11 mouse cellular contexts compared by ENCODE assay signal in the genomic region with DNA sequence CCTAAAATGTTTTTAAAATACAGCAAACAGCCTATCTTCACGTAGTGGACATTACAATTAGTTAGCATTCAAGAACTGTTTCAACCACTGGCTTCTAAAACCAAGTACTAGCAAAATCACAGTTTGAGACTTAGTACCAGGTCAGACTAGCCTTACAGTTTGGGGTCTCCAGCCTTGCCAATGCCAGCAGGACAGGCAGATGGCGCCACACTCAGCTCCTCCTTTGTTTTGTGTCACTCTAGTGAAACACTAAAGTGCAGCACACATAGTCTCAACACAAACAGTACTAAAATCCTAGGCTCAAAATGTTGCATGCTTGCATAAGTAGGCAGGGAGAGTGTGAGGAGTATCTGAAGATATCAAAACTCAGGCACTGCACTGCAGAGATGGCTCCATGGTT. TPM values are rescaled to one million over a fixed set of nuclear protein-coding genes. Genes with fewer than 3 reads are reported as not detected.
A peak's percentile ranks its signal among the peaks of the same experiment; 100 is the strongest.
DNase-seq lines count a peak whose midpoint lies in the region; ATAC-seq and TF ChIP-seq lines count a peak whose summit lies in the region.
"Had no signal": no experiment of that assay in that cellular context is flagged by ENCODE, and none has a peak within 500 bp of the region (broad histone marks: within the 10 kb centered on the region; RNA-seq: fewer than 3 reads in every experiment).

No protein-coding gene starts in this region.

- no peak overlapping the region for H3K4me3 ChIP-seq in forebrain, embryonic 14.5 days (ENCODE audit: low read depth, low read length)
- no peak overlapping the region for H3K4me3 ChIP-seq in forebrain, embryonic 12.5 days (replicated peaks)
- no peak overlapping the region for H3K4me3 ChIP-seq in liver, embryonic 14.5 days (ENCODE audit: insufficient read depth in 1 of 2, low read depth in 2 of 2, low read length in 2 of 2)
- H3K4me3 ChIP-seq in liver, embryonic 11.5 days (ENCODE audit: low read depth, low read length): no peak overlapping the region
- no peak overlapping the region for H3K4me3 ChIP-seq in ES-Bruce4 (ENCODE audit: low read depth, low read length)
- H3K4me3 ChIP-seq: lung, embryonic 15.5 days; neural tube, embryonic 13.5 days; stomach, embryonic 15.5 days had no signal

- 54% methylated on average over 2 of the region's 2 CpGs for WGBS in forebrain, embryonic 14.5 days
- 68% methylated on average over 2 of the region's 2 CpGs for WGBS in forebrain, embryonic 12.5 days
- WGBS in liver, embryonic 14.5 days (ENCODE audit: insufficient replicate concordance): 75% methylated on average over 2 of the region's 2 CpGs
- WGBS in liver, embryonic 11.5 days: 59% methylated on average over 2 of the region's 2 CpGs

- H3K4me1 ChIP-seq in forebrain, embryonic 14.5 days (ENCODE audit: control insufficient read depth, insufficient read depth, low read length): no peaks in the 10 kb centered on the region
- no peaks in the 10 kb centered on the region for H3K4me1 ChIP-seq in forebrain, embryonic 12.5 days
- H3K4me1 ChIP-seq in liver, embryonic 14.5 days (replicated peaks; ENCODE audit: control insufficient read depth in 2 of 2, insufficient read depth in 2 of 2, low read length in 1 of 2): no peaks in the 10 kb centered on the region
- no peaks in the 10 kb centered on the region for H3K4me1 ChIP-seq in liver, embryonic 11.5 days (replicated peaks; ENCODE audit: control insufficient read depth, insufficient read depth, low read length)
- H3K4me1 ChIP-seq in ES-Bruce4 (ENCODE audit: control insufficient read depth, insufficient read depth, low read length): no peaks in the 10 kb centered on the region
- H3K4me1 ChIP-seq: lung, embryonic 15.5 days; neural tube, embryonic 13.5 days; stomach, embryonic 15.5 days had no signal

- no peak overlapping the region for H3K4me2 ChIP-seq in forebrain, embryonic 14.5 days (ENCODE audit: low read length)
- no peak overlapping the region for H3K4me2 ChIP-seq in forebrain, embryonic 12.5 days
- no peak overlapping the region for H3K4me2 ChIP-seq in liver, embryonic 14.5 days (ENCODE audit: low read depth)
- no peak overlapping the region for H3K4me2 ChIP-seq in liver, embryonic 11.5 days
- H3K4me2 ChIP-seq: lung, embryonic 15.5 days; neural tube, embryonic 13.5 days; stomach, embryonic 15.5 days had no signal

- no peak for TF ChIP-seq EP300 in liver, embryonic 14.5 days (IDR thresholded peaks at IDR 0.05; ENCODE audit: low read depth)
- TF ChIP-seq EP300 in ES-Bruce4 (IDR thresholded peaks at IDR 0.05; ENCODE audit: insufficient read depth, low read depth, low read length): no peak

- peak; percentile 54 for TF ChIP-seq CTCF in liver, embryonic 14.5 days (IDR thresholded peaks at IDR 0.05; ENCODE audit: low read depth)
- peak; percentile 73 for TF ChIP-seq CTCF in ES-Bruce4 (IDR thresholded peaks at IDR 0.05; ENCODE audit: low read depth, low read length)

- H3K9ac ChIP-seq in forebrain, embryonic 14.5 days (ENCODE audit: low read length): no peak overlapping the region
- H3K9ac ChIP-seq in forebrain, embryonic 12.5 days: no peak overlapping the region
- no peak overlapping the region for H3K9ac ChIP-seq in liver, embryonic 14.5 days (replicated peaks)
- no peak overlapping the region for H3K9ac ChIP-seq in liver, embryonic 11.5 days (ENCODE audit: low read depth, low read length)
- no peak overlapping the region for H3K9ac ChIP-seq in ES-Bruce4 (ENCODE audit: low read depth, poor library complexity, severe bottlenecking)
- H3K9ac ChIP-seq: lung, embryonic 15.5 days; neural tube, embryonic 13.5 days; stomach, embryonic 15.5 days had no signal

- H3K27ac ChIP-seq in forebrain, embryonic 14.5 days (ENCODE audit: low read depth, low read length): no peak overlapping the region
- H3K27ac ChIP-seq in forebrain, embryonic 12.5 days: no peak overlapping the region
- H3K27ac ChIP-seq in liver, embryonic 14.5 days: no peak overlapping the region
- H3K27ac ChIP-seq in liver, embryonic 11.5 days (ENCODE audit: low read depth, low read length): no peak overlapping the region
- no peak overlapping the region for H3K27ac ChIP-seq in ES-Bruce4 (ENCODE audit: insufficient read depth, low read length)
- H3K27ac ChIP-seq: lung, embryonic 15.5 days; neural tube, embryonic 13.5 days; stomach, embryonic 15.5 days had no signal

- TF ChIP-seq POLR2A in ES-Bruce4 (IDR thresholded peaks at IDR 0.05; ENCODE audit: insufficient read depth, low read length): no peak

- no peak for ATAC-seq in forebrain, embryonic 14.5 days
- ATAC-seq in forebrain, embryonic 12.5 days (ENCODE audit: low FRiP score): no peak
- ATAC-seq in liver, embryonic 14.5 days (ENCODE audit: insufficient read depth): no peak
- ATAC-seq in liver, embryonic 11.5 days (replicated peaks; ENCODE audit: low FRiP score): no peak
- ATAC-seq in megakaryocyte-erythroid progenitor cell, adult 5-6 weeks (replicated peaks; ENCODE audit: low FRiP score, low TSS enrichment, poor library complexity, severe bottlenecking): no peak

- no peaks in the 10 kb centered on the region for H3K9me3 ChIP-seq in forebrain, embryonic 14.5 days (replicated peaks; ENCODE audit: control insufficient read depth, low read length)
- H3K9me3 ChIP-seq in forebrain, embryonic 12.5 days: no peaks in the 10 kb centered on the region
- no peaks in the 10 kb centered on the region for H3K9me3 ChIP-seq in liver, embryonic 14.5 days (ENCODE audit: control insufficient read depth, low read length)
- no peaks in the 10 kb centered on the region for H3K9me3 ChIP-seq in liver, embryonic 11.5 days (ENCODE audit: control insufficient read depth, low read length)
- H3K9me3 ChIP-seq in ES-Bruce4 (replicated peaks; ENCODE audit: control insufficient read depth, insufficient read depth, low read length, poor library complexity, severe bottlenecking): no peaks in the 10 kb centered on the region
- H3K9me3 ChIP-seq: lung, embryonic 15.5 days; neural tube, embryonic 13.5 days; stomach, embryonic 15.5 days had no signal

- H3K36me3 ChIP-seq in forebrain, embryonic 14.5 days (ENCODE audit: control insufficient read depth, insufficient read depth, low read length): peaks cover 30% of the 10 kb centered on the region
- peaks cover 12% of the 10 kb centered on the region for H3K36me3 ChIP-seq in forebrain, embryonic 12.5 days (replicated peaks)
- H3K36me3 ChIP-seq in liver, embryonic 14.5 days (replicated peaks; ENCODE audit: control insufficient read depth, insufficient read depth, low read depth): peaks cover 6% of the 10 kb centered on the region
- H3K36me3 ChIP-seq in liver, embryonic 11.5 days (ENCODE audit: control insufficient read depth, insufficient read depth, low read length): peaks cover 3% of the 10 kb centered on the region; the same call in 1 of the 2 replicates
- no peaks in the 10 kb centered on the region for H3K36me3 ChIP-seq in ES-Bruce4 (ENCODE audit: control insufficient read depth, insufficient read depth, low read length, poor library complexity, severe bottlenecking)

- no peaks in the 10 kb centered on the region for H3K27me3 ChIP-seq in forebrain, embryonic 14.5 days (replicated peaks; ENCODE audit: control insufficient read depth, insufficient read depth, low read length)
- H3K27me3 ChIP-seq in forebrain, embryonic 12.5 days: no peaks in the 10 kb centered on the region
- H3K27me3 ChIP-seq in liver, embryonic 14.5 days (ENCODE audit: control insufficient read depth, insufficient read depth, low read length): no peaks in the 10 kb centered on the region
- no peaks in the 10 kb centered on the region for H3K27me3 ChIP-seq in liver, embryonic 11.5 days (replicated peaks; ENCODE audit: control insufficient read depth, insufficient read depth, low read length)
- no peaks in the 10 kb centered on the region for H3K27me3 ChIP-seq in ES-Bruce4 (ENCODE audit: control insufficient read depth, insufficient read depth, low read length, poor library complexity, severe bottlenecking)
- H3K27me3 ChIP-seq: lung, embryonic 15.5 days; neural tube, embryonic 13.5 days; stomach, embryonic 15.5 days had no signal

- peak; percentile 22 for DNase-seq in forebrain, embryonic 14.5 days (ENCODE audit: low spot score)
- DNase-seq in liver, embryonic 14.5 days (ENCODE audit: low read depth in 3 of 3, low spot score in 3 of 3): no peak
- DNase-seq in liver, embryonic 11.5 days (ENCODE audit: low spot score): no peak
- peak; percentile 31 to 32 for DNase-seq in lung, postnatal 4 days
- DNase-seq in layer of hippocampus, adult 8-10 months (ENCODE audit: low spot score in 2 of 2): no peak

RNA-seq across cellular contexts. Expression of gene Agtpbp1, which starts 53.8 kb away (rescaled TPM):
- polyA plus RNA-seq in forebrain, embryonic 14.5 days (2014; fragmentation: Nextera tagmentation; extraction: Ambion mirVana): 51.8 and 69.6 TPM in 2 replicates
- 24.5 and 28.2 TPM in 2 replicates for polyA plus RNA-seq in forebrain, embryonic 12.5 days (2016; fragmentation: Nextera tagmentation; extraction: Ambion mirVana)
- polyA plus RNA-seq in liver, embryonic 14.5 days (2012; rRNA removed): 4.8 and 5.3 TPM in 2 replicates
- 9.6 and 10.3 TPM in 2 replicates for polyA plus RNA-seq in liver, embryonic 14.5 days (2014; fragmentation: Nextera tagmentation; extraction: Ambion mirVana)
- 15.6 and 16.9 TPM in 2 replicates for polyA plus RNA-seq in liver, embryonic 11.5 days (2014; fragmentation: Nextera tagmentation; extraction: Ambion mirVana)
- 26.5 and 27.9 TPM in 2 replicates for polyA plus RNA-seq in ES-Bruce4 (2011; ENCODE audit: insufficient read depth, insufficient read length, low read depth, missing spikeins)
- total RNA-seq in layer of hippocampus, adult 8-10 months (2022): 100 to 1,000 TPM; 331 to 365 (median 343) TPM
- total RNA-seq in megakaryocyte-erythroid progenitor cell, adult 5-6 weeks (2014; fragmentation: Nextera tagmentation): 49.2 and 59.4 TPM in 2 replicates
- 67.9 and 69.6 TPM in 2 replicates for total RNA-seq in megakaryocyte-erythroid progenitor cell, adult 5-6 weeks (2017)

RNA-seq across cellular contexts. Expression of gene Naa35, which starts 53.9 kb away (rescaled TPM):
- polyA plus RNA-seq in forebrain, embryonic 14.5 days (2014; fragmentation: Nextera tagmentation; extraction: Ambion mirVana): 152 and 157 TPM in 2 replicates
- polyA plus RNA-seq in forebrain, embryonic 12.5 days (2016; fragmentation: Nextera tagmentation; extraction: Ambion mirVana): 151 and 157 TPM in 2 replicates
- polyA plus RNA-seq in liver, embryonic 14.5 days (2012; rRNA removed): 12.0 and 12.6 TPM in 2 replicates
- 23.2 and 27.1 TPM in 2 replicates for polyA plus RNA-seq in liver, embryonic 14.5 days (2014; fragmentation: Nextera tagmentation; extraction: Ambion mirVana)
- 53.6 and 59.7 TPM in 2 replicates for polyA plus RNA-seq in liver, embryonic 11.5 days (2014; fragmentation: Nextera tagmentation; extraction: Ambion mirVana)
- polyA plus RNA-seq in ES-Bruce4 (2011; ENCODE audit: insufficient read depth, insufficient read length, low read depth, missing spikeins): 103 and 143 TPM in 2 replicates
- total RNA-seq in layer of hippocampus, adult 8-10 months (2022): 100 to 1,000 TPM in 3 of 4 experiments, 10 to 100 TPM in 1; 99.8 to 121 (median 105) TPM
- 76.9 and 107 TPM in 2 replicates for total RNA-seq in megakaryocyte-erythroid progenitor cell, adult 5-6 weeks (2014; fragmentation: Nextera tagmentation)
- total RNA-seq in megakaryocyte-erythroid progenitor cell, adult 5-6 weeks (2017): 38.5 and 58.0 TPM in 2 replicates

Comparison
In these comparisons a context has a peak if more than half of its experiments do, and no peak if none do; other contexts are left out.
1. DNase-seq: peak in forebrain, embryonic 14.5 days (single experiment) and lung, postnatal 4 days (2 of 2); none in liver, embryonic 14.5 days (0 of 3), liver, embryonic 11.5 days (single experiment) and layer of hippocampus, adult 8-10 months (0 of 2).